8 mouse cellular contexts compared by ENCODE assay signal in genomic region chr17:78916369-78916813, GRCm38 (mm10). TPM values are rescaled to one million over a fixed set of nuclear protein-coding genes. Genes with fewer than 3 reads are reported as not detected.
DNase-seq lines count a peak whose midpoint lies in the region; ATAC-seq and TF ChIP-seq lines count a peak whose summit lies in the region.

Gene Cebpzos, plus strand, starts transcription at chr17:78916500.

- TF ChIP-seq POLR2A in bone marrow macrophage, adult 2 months (IDR thresholded peaks at IDR 0.05; ENCODE audit: borderline replicate concordance, low read depth, low read length), result 0 out of 2 replicates have a peak, but pooled peaks have one; percentile 1
- peak; percentile 79 for TF ChIP-seq POLR2A in embryonic fibroblast, embryonic 13.5 days (IDR thresholded peaks at IDR 0.05; ENCODE audit: low read depth, low read length)

- H3K27me3 ChIP-seq in heart, embryonic 10.5 days (ENCODE audit: insufficient read depth, poor library complexity, severe bottlenecking), result no peaks in the 10 kb centered on the region
- H3K27me3 ChIP-seq in kidney, embryonic 15.5 days, result no peaks in the 10 kb centered on the region

- DNase-seq in A20 (ENCODE audit: low read depth, low spot score) (peak; percentile 92), liver (peak; percentile 95)
- peak; percentile 97 for DNase-seq in heart, embryonic 10.5 days (ENCODE audit: low spot score)
- DNase-seq in spleen, postnatal 4 days (ENCODE audit: low spot score in 2 of 2), result peak; percentile 90 to 95

- peak within 1 kb of the TSS; percentile 45 for H3K27ac ChIP-seq in bone marrow macrophage, adult 2 months (ENCODE audit: insufficient read depth, low read depth, low read length)
- H3K27ac ChIP-seq in embryonic fibroblast, embryonic 13.5 days (ENCODE audit: insufficient read depth, low read length), result peak within 1 kb of the TSS; percentile 38; the same call in 1 of the 2 replicates
- H3K27ac ChIP-seq in heart, embryonic 10.5 days, result peak within 1 kb of the TSS; percentile 93
- H3K27ac ChIP-seq in kidney, embryonic 15.5 days, result peak within 1 kb of the TSS; percentile 94

- H3K4me1 ChIP-seq in bone marrow macrophage, adult 2 months (ENCODE audit: control insufficient read depth, insufficient read depth, low read length), result peaks cover 12% of the 10 kb centered on the region
- no peaks in the 10 kb centered on the region for H3K4me1 ChIP-seq in embryonic fibroblast, embryonic 13.5 days (ENCODE audit: control insufficient read depth, insufficient read depth, low read length)
- H3K4me1 ChIP-seq in heart, embryonic 10.5 days, result peaks cover 12% of the 10 kb centered on the region
- H3K4me1 ChIP-seq in kidney, embryonic 15.5 days, result peaks cover 23% of the 10 kb centered on the region

- peak; percentile 96 for ATAC-seq in kidney, embryonic 15.5 days (replicated peaks; ENCODE audit: low FRiP score)
- peak; percentile 85 for ATAC-seq in monocyte, adult 5-6 weeks (replicated peaks; ENCODE audit: insufficient number of reproducible peaks, low FRiP score, low TSS enrichment, poor library complexity, severe bottlenecking)

- peak within 1 kb of the TSS; percentile 82 for H3K4me2 ChIP-seq in kidney, embryonic 15.5 days

- peak within 1 kb of the TSS; percentile 79 for H3K9ac ChIP-seq in kidney, embryonic 15.5 days

- H3K9me3 ChIP-seq in heart, embryonic 10.5 days, result no peaks in the 10 kb centered on the region
- no peaks in the 10 kb centered on the region for H3K9me3 ChIP-seq in kidney, embryonic 15.5 days (replicated peaks)

- no peak for TF ChIP-seq CTCF in bone marrow macrophage, adult 2 months (IDR thresholded peaks at IDR 0.05; ENCODE audit: low read depth, low read length)
- no peak for TF ChIP-seq CTCF in embryonic fibroblast, embryonic 13.5 days (IDR thresholded peaks at IDR 0.05; ENCODE audit: borderline replicate concordance, insufficient read depth, low read length)

- H3K36me3 ChIP-seq in heart, embryonic 10.5 days, result peaks cover 31% of the 10 kb centered on the region
- peaks cover 29% of the 10 kb centered on the region for H3K36me3 ChIP-seq in kidney, embryonic 15.5 days

- peak within 1 kb of the TSS; percentile 76 for H3K4me3 ChIP-seq in bone marrow macrophage, adult 2 months (ENCODE audit: insufficient read depth, low read length)
- H3K4me3 ChIP-seq in embryonic fibroblast, embryonic 13.5 days (ENCODE audit: insufficient read depth, low read length), result peak within 1 kb of the TSS; percentile 75
- H3K4me3 ChIP-seq in heart, embryonic 10.5 days, result peak within 1 kb of the TSS; percentile 74
- peak within 1 kb of the TSS; percentile 79 for H3K4me3 ChIP-seq in kidney, embryonic 15.5 days (replicated peaks)

- WGBS in heart, embryonic 10.5 days, result 0% methylated on average over 37 of the region's 37 CpGs
- WGBS in kidney, embryonic 15.5 days, result under 1% methylated on average over 36 of the region's 37 CpGs

RNA-seq across cellular contexts. Expression of gene Cebpzos, which starts in this region (rescaled TPM):
- 27.6 and 31.0 TPM in 2 replicates for polyA plus RNA-seq in bone marrow macrophage, adult 2 months (2012; ENCODE audit: insufficient read depth, insufficient read length, missing spikeins)
- 26.3 and 30.8 TPM in 2 replicates for polyA plus RNA-seq in embryonic fibroblast, embryonic 13.5 days (2011; ENCODE audit: insufficient read length, low read depth, missing spikeins)
- 76.7 and 84.9 TPM in 2 replicates for polyA plus RNA-seq in heart, embryonic 10.5 days (2016; fragmentation: Nextera tagmentation; extraction: Ambion mirVana)
- polyA plus RNA-seq in kidney, embryonic 15.5 days (2015; fragmentation: Nextera tagmentation; extraction: Ambion mirVana), result 98.7 and 111 TPM in 2 replicates
- total RNA-seq in monocyte, adult 5-6 weeks (2017), result 44.9 to 54.5 TPM (median 46.9 TPM) in 3 replicates

Comparison
In these comparisons a context has a peak if more than half of its experiments do, and no peak if none do; other contexts are left out.
1. Peak in every context shown above with its lines: DNase-seq, ATAC-seq, H3K4me3 ChIP-seq and H3K27ac ChIP-seq.
2. H3K27ac ChIP-seq: peak in every context shown above with its lines; median percentile 94 in kidney, embryonic 15.5 days; 93 in heart, embryonic 10.5 days; 45 in bone marrow macrophage, adult 2 months; 38 in embryonic fibroblast, embryonic 13.5 days.